Mouse (Mus musculus) erythroblast, embryonic 14.5 days (primary cell): ENCODE measurements at regions not wholly inside any gene's neighbourhood (a gene's known extent, or its start where the extent isn't known, plus 50 kb on each side); places are given as distances from the start of the nearest gene placed in this dataset.

Experiments
- GATA1 ChIP-seq: IDR thresholded peaks from 2 replicates; pipeline ENCODE4 v1.6.1; 2012; ENCODE audit warnings: low read length, inconsistent platforms, mixed read lengths
- TAL1 ChIP-seq: IDR thresholded peaks from 3 replicates; pipeline ENCODE4 v1.6.1; 2012; ENCODE audit warnings: low read length, inconsistent platforms, mixed read lengths

DNA sequence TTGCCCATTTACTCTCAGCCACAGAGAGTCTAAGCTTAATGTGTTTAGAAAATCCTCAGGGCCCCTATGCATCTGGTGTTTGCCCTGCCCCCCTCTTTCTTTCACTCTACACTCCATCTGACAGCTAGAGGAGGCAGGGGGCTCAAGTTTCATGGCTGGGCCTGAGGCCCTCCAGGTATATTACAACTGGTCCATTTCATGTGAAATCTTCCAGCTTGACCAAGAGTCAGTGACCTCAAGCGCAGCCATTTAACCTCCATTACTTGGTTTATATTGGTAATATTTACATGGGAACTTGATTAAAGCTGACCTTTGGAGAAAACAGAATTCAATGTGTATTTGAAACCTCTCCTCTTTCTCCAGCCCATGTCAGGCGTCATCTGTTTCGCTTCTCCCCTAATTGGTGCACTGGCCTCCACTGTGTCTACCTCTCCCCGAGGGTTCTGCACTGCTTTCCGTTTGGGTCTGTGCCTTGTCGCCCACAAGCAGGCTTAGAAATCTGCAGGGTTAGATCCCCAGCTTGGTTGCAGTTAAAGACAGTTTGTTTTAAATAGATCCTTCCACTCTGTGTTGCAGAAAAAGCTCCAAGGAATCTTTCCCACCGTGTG is 327.6 kb upstream of the Npvf start:
- TF ChIP-seq TAL1 = no peak
- TF ChIP-seq GATA1 = no peak
